In the genomic region with DNA sequence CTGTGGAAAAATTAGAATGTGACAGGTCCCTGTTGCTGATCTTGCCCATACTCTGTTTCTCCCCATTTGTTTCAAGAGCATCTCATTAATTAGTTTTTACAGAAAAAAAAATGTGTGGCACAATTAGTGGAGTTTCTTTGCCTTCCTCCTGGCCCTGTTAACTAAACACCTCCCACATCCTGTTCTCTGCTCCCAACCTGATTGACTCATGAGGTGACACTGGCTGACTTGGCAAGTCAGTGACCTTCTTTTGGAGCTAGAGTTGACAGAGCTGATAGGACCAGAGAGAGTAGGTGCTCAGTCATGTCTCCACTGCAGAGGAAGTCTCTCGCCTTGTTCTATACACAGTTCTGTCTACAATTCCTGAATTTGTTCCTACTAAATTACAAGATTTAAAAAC, we compare ENCODE assay signal across 28 mouse cellular contexts.
A peak's percentile ranks its signal among the peaks of the same experiment; 100 is the strongest.
DNase-seq lines count a peak whose midpoint lies in the region; ATAC-seq and TF ChIP-seq lines count a peak whose summit lies in the region.
"Had no signal": no experiment of that assay in that cellular context is flagged by ENCODE, and none has a peak within 500 bp of the region (broad histone marks: within the 10 kb centered on the region; RNA-seq: fewer than 3 reads in every experiment).

No protein-coding gene starts in this region.

- TF ChIP-seq POLR2A in CH12.LX (IDR thresholded peaks at IDR 0.05; ENCODE audit: low read depth, low read length) = no peak

- no peaks in the 10 kb centered on the region; the same call in 1 of the 2 replicates for H3K4me1 ChIP-seq in kidney, postnatal 0 days (replicated peaks; ENCODE audit: insufficient read depth, low read length)
- H3K4me1 ChIP-seq in CH12.LX (ENCODE audit: control insufficient read depth in 1 of 2, insufficient read depth in 2 of 2) = peaks cover 12 to 55% of the 10 kb centered on the region in 2 experiments; a peak in 3 of 4 replicates
- H3K4me1 ChIP-seq: embryonic facial prominence, embryonic 13.5 days; forebrain, embryonic 13.5 days; intestine, embryonic 15.5 days; liver, embryonic 15.5 days; neural tube, embryonic 13.5 days had no signal

- no peak for TF ChIP-seq EP300 in CH12.LX (IDR thresholded peaks at IDR 0.05; ENCODE audit: low read length)

- no peaks in the 10 kb centered on the region for H3K27me3 ChIP-seq in kidney, postnatal 0 days (ENCODE audit: insufficient read depth, low read length)
- H3K27me3 ChIP-seq in CH12.LX (replicated peaks) = no peaks in the 10 kb centered on the region
- H3K27me3 ChIP-seq: embryonic facial prominence, embryonic 13.5 days; heart, embryonic 15.5 days; intestine, embryonic 15.5 days; liver, embryonic 15.5 days; neural tube, embryonic 13.5 days had no signal

- ATAC-seq in kidney, postnatal 0 days (replicated peaks; ENCODE audit: low FRiP score, low read depth) = no peak
- ATAC-seq: forebrain, embryonic 13.5 days; hindbrain, embryonic 16.5 days; intestine, embryonic 15.5 days; midbrain, embryonic 16.5 days had no signal

- no peak for TF ChIP-seq CTCF in kidney, postnatal 0 days (IDR thresholded peaks at IDR 0.05; ENCODE audit: low read depth)
- TF ChIP-seq CTCF in CH12.LX (conservative IDR thresholded peaks at IDR 0.05 in 1 of 2, IDR thresholded peaks at IDR 0.05 in 1 of 2; ENCODE audit: low read depth in 2 of 2, low read length in 2 of 2) = no peak

- no peak overlapping the region for H3K4me2 ChIP-seq in kidney, postnatal 0 days (ENCODE audit: low read length)
- H3K4me2 ChIP-seq in CH12.LX (ENCODE audit: insufficient read depth, low read depth, poor library complexity, severe bottlenecking) = peak overlapping the region; percentile 60
- H3K4me2 ChIP-seq: embryonic facial prominence, embryonic 13.5 days; forebrain, embryonic 13.5 days; heart, embryonic 15.5 days; intestine, embryonic 15.5 days; liver, embryonic 15.5 days; neural tube, embryonic 13.5 days had no signal

- WGBS in kidney, postnatal 0 days = 60% methylated on average over 1 of the region's 1 CpGs

- no peaks in the 10 kb centered on the region for H3K9me3 ChIP-seq in kidney, postnatal 0 days (replicated peaks; ENCODE audit: low read length)
- no peaks in the 10 kb centered on the region for H3K9me3 ChIP-seq in CH12.LX (replicated peaks; ENCODE audit: low read length)
- H3K9me3 ChIP-seq: embryonic facial prominence, embryonic 13.5 days; forebrain, embryonic 13.5 days; heart, embryonic 15.5 days; hindbrain, embryonic 10.5 days; intestine, embryonic 15.5 days; liver, embryonic 15.5 days; neural tube, embryonic 13.5 days had no signal

- in situ Hi-C loops in CH12.LX (cut with MboI; ENCODE audit: low pct_ligation_motif_present, low pct_unique_long_range_greater_than_20kb, low sequenced_read_pairs) = no loop called here

- no peak overlapping the region for H3K9ac ChIP-seq in kidney, postnatal 0 days (ENCODE audit: low read depth, low read length)
- H3K9ac ChIP-seq in CH12.LX (ENCODE audit: insufficient read depth, low read depth) = no peak overlapping the region; the same call in 1 of the 2 replicates
- H3K9ac ChIP-seq: embryonic facial prominence, embryonic 13.5 days; forebrain, embryonic 13.5 days; heart, embryonic 15.5 days; intestine, embryonic 15.5 days; liver, embryonic 15.5 days; neural tube, embryonic 13.5 days had no signal

- no peaks in the 10 kb centered on the region for H3K79me2 ChIP-seq in CH12.LX (replicated peaks; ENCODE audit: control insufficient read depth, extremely low read depth, insufficient read depth, poor library complexity, severe bottlenecking)

- DNase-seq in adrenal gland, postnatal 10 days = peak; percentile 4
- no peak for DNase-seq in adrenal gland, postnatal 25 days
- DNase-seq in kidney, postnatal 0 days (ENCODE audit: low spot score) = peak; percentile 10
- DNase-seq in kidney, adult 9 months = no peak
- DNase-seq in CH12.LX (ENCODE audit: extremely low read depth) = peak; percentile 38
- DNase-seq in Muller cell, postnatal 12 days (ENCODE audit: inconsistent ontology term) = peak; percentile 55
- no peak for DNase-seq in layer of hippocampus, adult 9-10 months (ENCODE audit: low spot score)
- DNase-seq in urinary bladder, postnatal 4 days (ENCODE audit: low spot score in 2 of 2) = no peak
- DNase-seq: B cell, adult 2 months; cerebellum, adult 2 months; cerebellum, postnatal 36 days; embryo, embryonic 11 days; gastrocnemius, adult 2 months; kidney, adult 8-10 months; kidney, postnatal 25 days; thymus, postnatal 25 days had no signal

- no peaks in the 10 kb centered on the region for H3K36me3 ChIP-seq in kidney, postnatal 0 days (ENCODE audit: insufficient read depth, low read length)
- no peaks in the 10 kb centered on the region for H3K36me3 ChIP-seq in CH12.LX (replicated peaks in 1 of 2; ENCODE audit: control insufficient read depth in 1 of 2, insufficient read depth in 1 of 2, low read length in 1 of 2)
- H3K36me3 ChIP-seq: embryonic facial prominence, embryonic 13.5 days; heart, embryonic 15.5 days; hindbrain, embryonic 10.5 days; intestine, embryonic 15.5 days; liver, embryonic 15.5 days; neural tube, embryonic 13.5 days had no signal

- H3K27ac ChIP-seq in kidney, postnatal 0 days = no peak overlapping the region
- no peak overlapping the region for H3K27ac ChIP-seq in CH12.LX (ENCODE audit: insufficient read depth, low read depth)
- H3K27ac ChIP-seq: embryonic facial prominence, embryonic 13.5 days; forebrain, embryonic 13.5 days; gastrocnemius, adult 2 months; heart, embryonic 15.5 days; hindbrain, embryonic 10.5 days; intestine, embryonic 15.5 days; liver, embryonic 15.5 days; macrophage; neural tube, embryonic 13.5 days had no signal

- no peak overlapping the region for H3K4me3 ChIP-seq in kidney, postnatal 0 days (replicated peaks; ENCODE audit: low read depth, low read length)
- no peak overlapping the region for H3K4me3 ChIP-seq in CH12.LX (replicated peaks in 1 of 3; ENCODE audit: low read depth in 2 of 3, low read length in 2 of 3, poor library complexity in 1 of 3)
- H3K4me3 ChIP-seq: embryonic facial prominence, embryonic 13.5 days; erythroblast, embryonic 14.5 days; forebrain, embryonic 13.5 days; gastrocnemius, adult 2 months; heart, embryonic 15.5 days; hindbrain, embryonic 10.5 days; intestine, embryonic 15.5 days; liver, embryonic 15.5 days; myocyte; neural tube, embryonic 13.5 days had no signal

- no peak for TF ChIP-seq RAD21 in CH12.LX (IDR thresholded peaks at IDR 0.05; ENCODE audit: low read depth, low read length)

- dilution Hi-C loops in CH12.LX (cut with MboI; ENCODE audit: extremely low pct_ligation_motif_present, extremely low pct_unique_long_range_greater_than_20kb, low sequenced_read_pairs) = no loop called here

TF ChIP-seq in CH12.LX, 34 proteins besides CTCF, POLR2A, EP300 and RAD21:
- TF ChIP-seq MAFK (IDR thresholded peaks at IDR 0.05; ENCODE audit: insufficient replicate concordance, low read length) (no peak), SIN3A (IDR thresholded peaks at IDR 0.05; ENCODE audit: low read length) (no peak), ZC3H11A (IDR thresholded peaks at IDR 0.05; ENCODE audit: low read depth, low read length) (no peak), ZKSCAN1 (IDR thresholded peaks at IDR 0.05; ENCODE audit: borderline replicate concordance, low read depth, low read length) (no peak), NELFE (IDR thresholded peaks at IDR 0.05; ENCODE audit: low read depth, low read length) (no peak), CHD2 (IDR thresholded peaks at IDR 0.05; ENCODE audit: low read length) (no peak), KAT2A (IDR thresholded peaks at IDR 0.05; ENCODE audit: insufficient replicate concordance, low read length) (no peak), MXI1 (IDR thresholded peaks at IDR 0.05; ENCODE audit: low read depth, low read length) (no peak), PAX5 (IDR thresholded peaks at IDR 0.05; ENCODE audit: low read length) (no peak), RCOR1 (conservative IDR thresholded peaks at IDR 0.05; ENCODE audit: low read depth, low read length) (no peak), POLR2AphosphoS2 (IDR thresholded peaks at IDR 0.05; ENCODE audit: low read depth, low read length) (no peak), BHLHE40 (IDR thresholded peaks at IDR 0.05; ENCODE audit: low read depth, low read length) (no peak), ELF1 (IDR thresholded peaks at IDR 0.05; ENCODE audit: low read depth, low read length) (no peak)

Comparison
In these comparisons a context has a peak if more than half of its experiments do, and no peak if none do; other contexts are left out.
1. DNase-seq: peak in adrenal gland, postnatal 10 days (single experiment), kidney, postnatal 0 days (single experiment), CH12.LX (single experiment) and Muller cell, postnatal 12 days (single experiment); none in adrenal gland, postnatal 25 days (single experiment), kidney, adult 9 months (single experiment), layer of hippocampus, adult 9-10 months (single experiment) and urinary bladder, postnatal 4 days (0 of 2).